Mouse (Mus musculus) kidney, postnatal 36 days (tissue): Measurements from ENCODE around the gene Atp2b2.
"Not testable (repeated sequence)": the region's sequence is repeated elsewhere in the genome, so short reads cannot be mapped to it uniquely, and the experiment has no call there.

Experiments used
- DNase-seq, 2 experiments: peaks; one replicate each; pipeline ENCODE4 v3.0.0; 2021 to 2022; ENCODE audit warnings: mixed read lengths in 2 of 2

Atp2b2 gene

GRCm38 (mm10) chr6:113768804-113769203, 273.6 kb downstream of the Atp2b2 start:
- no peak for DNase-seq

GRCm38 (mm10) chr6:113761644-113762043, 280.8 kb downstream of the Atp2b2 start:
- DNase-seq = peak; percentile 70 to 73

- DNase-seq = no peak
Observed at GRCm38 (mm10) chr6:113749119-113749685, 293.2 kb downstream of the Atp2b2 start.

- no peak for DNase-seq
Observed at GRCm38 (mm10) chr6:113748351-113748750, 294.1 kb downstream of the Atp2b2 start.

GRCm38 (mm10) chr6:113747284-113747683, 295.1 kb downstream of the Atp2b2 start:
- DNase-seq = no peak

GRCm38 (mm10) chr6:113745117-113745516, 297.3 kb downstream of the Atp2b2 start:
- peak; percentile 19 to 36 for DNase-seq

GRCm38 (mm10) chr6:113743111-113743510, 299.3 kb downstream of the Atp2b2 start:
- no peak for DNase-seq

- DNase-seq = no peak
Observed at GRCm38 (mm10) chr6:113742321-113742720, 300.1 kb downstream of the Atp2b2 start.

GRCm38 (mm10) chr6:113741425-113741824, 301.0 kb downstream of the Atp2b2 start:
- no peak for DNase-seq

- peak; percentile 82 to 92 for DNase-seq
Observed at GRCm38 (mm10) chr6:113740236-113741217, 301.9 kb downstream of the Atp2b2 start, which contains the start of gene Sec13. Gene Sec13, minus strand, starts transcription at chr6:113740743.

- peak; percentile 26 to 27 for DNase-seq
Observed at GRCm38 (mm10) chr6:113737318-113738046, 304.9 kb downstream of the Atp2b2 start.

- DNase-seq = no peak
Observed at GRCm38 (mm10) chr6:113731296-113731695, 311.1 kb downstream of the Atp2b2 start.

- DNase-seq = no peak
Observed at GRCm38 (mm10) chr6:113728181-113728580, 314.2 kb downstream of the Atp2b2 start.

GRCm38 (mm10) chr6:113721061-113721460, 321.4 kb downstream of the Atp2b2 start:
- no peak for DNase-seq

GRCm38 (mm10) chr6:113719878-113720277, 322.5 kb downstream of the Atp2b2 start, which contains the start of gene Ghrl:
Gene Ghrl, minus strand, starts transcription at chr6:113719880.
- no peak for DNase-seq

- DNase-seq = peak in 1 of 2 experiments; percentile 28
Observed at GRCm38 (mm10) chr6:113717541-113717940, 324.9 kb downstream of the Atp2b2 start.

GRCm38 (mm10) chr6:113714797-113715196, 327.6 kb downstream of the Atp2b2 start:
- peak; percentile 65 to 69 for DNase-seq

GRCm38 (mm10) chr6:113714276-113714675, 328.1 kb downstream of the Atp2b2 start:
- DNase-seq = no peak

GRCm38 (mm10) chr6:113713389-113713788, 329.0 kb downstream of the Atp2b2 start:
- DNase-seq = not testable (repeated sequence)

GRCm38 (mm10) chr6:113712718-113713117, 329.7 kb downstream of the Atp2b2 start:
- DNase-seq = no peak

GRCm38 (mm10) chr6:113697222-113698205, 344.9 kb downstream of the Atp2b2 start:
- DNase-seq = peak; percentile 35 to 61
